Mouse (Mus musculus) left cerebral cortex, postnatal 14 days (tissue): Measurements from ENCODE around the gene Taar1. TPM values are rescaled to one million over a fixed set of nuclear protein-coding genes. Genes with fewer than 3 reads are reported as not detected.

Source experiments
- DNase-seq, 2 experiments: peaks; one replicate each; pipeline ENCODE4 v3.0.0; 2021 to 2022; ENCODE audit warnings: low spot score in 2 of 2, mixed read lengths in 1 of 2
- intact Hi-C: fragments of 180-260 bp; cut with DNase I; formaldehyde crosslinking; loops from one replicate; pipeline ENCODE4 v1.15.1; 2025
- long read RNA-seq, 2 experiments: library from polyadenylated mRNA; stranded (forward); transcript quantifications; one replicate each; pipeline ENCODE4 v2.0.0; 2021
- total RNA-seq, 2 experiments: library from RNA; stranded (reverse); gene quantifications; 2 replicates each; pipeline ENCODE4 v1.2.3; 2021

Taar1 gene
- not detected for total RNA-seq
- long read RNA-seq, experiment 1, result 0 reads
- long read RNA-seq, experiment 2, result 0 reads

GRCm38 (mm10) chr10:23920056-23920455 lies at the start of gene Taar1:
TSS of gene Taar1 (plus strand) at chr10:23920356.
- no peak for DNase-seq

GRCm38 (mm10) chr10:23880695-23881094 lies 39.5 kb upstream of the Taar1 start:
- intact Hi-C loops, result no loop called here
- DNase-seq, result no peak

More at GRCm38 (mm10) chr10:23920056-23920455, at the start of gene Taar1:
- intact Hi-C loops, result no loop called here

- DNase-seq, result no peak
- intact Hi-C loops, result no loop called here
These were observed 35.2 kb upstream of the Taar1 start for GRCm38 (mm10) chr10:23884910-23885309.

GRCm38 (mm10) chr10:23886060-23886459 lies 34.1 kb upstream of the Taar1 start:
- intact Hi-C loops, result no loop called here
- no peak for DNase-seq

- intact Hi-C loops, result no loop called here
- no peak for DNase-seq
These were observed 27.2 kb upstream of the Taar1 start for GRCm38 (mm10) chr10:23892987-23893386.

GRCm38 (mm10) chr10:23894601-23895349 lies 25.4 kb upstream of the Taar1 start, which contains the start of gene Vnn1:
TSS of gene Vnn1 (plus strand) at chr10:23894688.
- DNase-seq, result no peak
- intact Hi-C loops, result no loop called here

- no peak for DNase-seq
- intact Hi-C loops, result no loop called here
These were observed 24.8 kb upstream of the Taar1 start for GRCm38 (mm10) chr10:23895376-23895775.

- intact Hi-C loops, result no loop called here
- no peak for DNase-seq
These were observed 19.0 kb upstream of the Taar1 start for GRCm38 (mm10) chr10:23901119-23901518.

- intact Hi-C loops, result no loop called here
- no peak for DNase-seq
These were observed 14.5 kb upstream of the Taar1 start for GRCm38 (mm10) chr10:23905661-23906060.

GRCm38 (mm10) chr10:23922468-23922867 lies 2.3 kb downstream of the Taar1 start:
- intact Hi-C loops, result no loop called here
- no peak for DNase-seq

- intact Hi-C loops, result no loop called here
- no peak for DNase-seq
These were observed 3.8 kb downstream of the Taar1 start for GRCm38 (mm10) chr10:23923941-23924340.

GRCm38 (mm10) chr10:23937613-23938012 lies 17.5 kb downstream of the Taar1 start:
- no peak for DNase-seq
- intact Hi-C loops, result no loop called here

- no peak for DNase-seq
- intact Hi-C loops, result no loop called here
These were observed 18.2 kb downstream of the Taar1 start, which contains the start of gene Taar2 for GRCm38 (mm10) chr10:23938312-23938711. TSS of gene Taar2 (plus strand) at chr10:23938572.

GRCm38 (mm10) chr10:23942465-23942864 lies 22.3 kb downstream of the Taar1 start:
- intact Hi-C loops, result no loop called here
- DNase-seq, result no peak

GRCm38 (mm10) chr10:23948026-23948425 lies 27.9 kb downstream of the Taar1 start:
- intact Hi-C loops, result no loop called here
- no peak for DNase-seq

GRCm38 (mm10) chr10:23949508-23950005 lies 29.4 kb downstream of the Taar1 start, which contains the start of gene Taar3:
TSS of gene Taar3 (plus strand) at chr10:23949558.
- DNase-seq, result peak; percentile 11 to 24
- intact Hi-C loops, result no loop called here

- no peak for DNase-seq
- intact Hi-C loops, result no loop called here
These were observed 31.6 kb downstream of the Taar1 start for GRCm38 (mm10) chr10:23951714-23952113.

GRCm38 (mm10) chr10:23959071-23959470 lies 38.9 kb downstream of the Taar1 start:
- intact Hi-C loops, result no loop called here
- no peak for DNase-seq

GRCm38 (mm10) chr10:23960444-23960915 lies 40.3 kb downstream of the Taar1 start, which contains the start of gene Taar4:
TSS of gene Taar4 (plus strand) at chr10:23960494.
- no peak for DNase-seq
- intact Hi-C loops, result no loop called here

GRCm38 (mm10) chr10:23963444-23963843 lies 43.3 kb downstream of the Taar1 start:
- intact Hi-C loops, result no loop called here
- DNase-seq, result no peak
